Mouse (Mus musculus): ENCODE results near the gene Fam178b.

The Fam178b gene

GRCm38 (mm10) chr1:36566425-36566824 lies 116.6 kb downstream of the Fam178b start:
- no peak for DNase-seq (ENCODE audit: low read depth, low spot score)

- no peak for DNase-seq (ENCODE audit: low read depth, low spot score)
These were observed 118.9 kb downstream of the Fam178b start for GRCm38 (mm10) chr1:36564101-36564500.

- no peak for DNase-seq (ENCODE audit: low read depth, low spot score)
These were observed 119.4 kb downstream of the Fam178b start for GRCm38 (mm10) chr1:36563632-36564031.

- DNase-seq (ENCODE audit: low read depth, low spot score) = no peak
These were observed 119.8 kb downstream of the Fam178b start for GRCm38 (mm10) chr1:36563197-36563596.

GRCm38 (mm10) chr1:36562388-36562787 lies 120.6 kb downstream of the Fam178b start:
- no peak for DNase-seq (ENCODE audit: low read depth, low spot score)

- DNase-seq (ENCODE audit: low read depth, low spot score) = no peak
These were observed 122.1 kb downstream of the Fam178b start for GRCm38 (mm10) chr1:36560903-36561302.

- DNase-seq (ENCODE audit: low read depth, low spot score) = no peak
These were observed 123.1 kb downstream of the Fam178b start for GRCm38 (mm10) chr1:36559888-36560287.

GRCm38 (mm10) chr1:36559256-36559655 lies 123.7 kb downstream of the Fam178b start:
- no peak for DNase-seq (ENCODE audit: low read depth, low spot score)

GRCm38 (mm10) chr1:36558031-36558993 lies 124.7 kb downstream of the Fam178b start, which contains the start of gene Sema4c:
TSS of gene Sema4c (minus strand) at chr1:36558349.
- peak; percentile 75 for DNase-seq (ENCODE audit: low read depth, low spot score)

- DNase-seq (ENCODE audit: low read depth, low spot score) = peak; percentile 71
These were observed 125.4 kb downstream of the Fam178b start for GRCm38 (mm10) chr1:36557457-36558011.

GRCm38 (mm10) chr1:36556553-36557456 lies 126.2 kb downstream of the Fam178b start:
- peak; percentile 91 for DNase-seq (ENCODE audit: low read depth, low spot score)

GRCm38 (mm10) chr1:36555798-36556395 lies 127.1 kb downstream of the Fam178b start:
- DNase-seq (ENCODE audit: low read depth, low spot score) = no peak

GRCm38 (mm10) chr1:36554633-36555399 lies 128.2 kb downstream of the Fam178b start:
- DNase-seq (ENCODE audit: low read depth, low spot score) = no peak

- no peak for DNase-seq (ENCODE audit: low read depth, low spot score)
These were observed 130.5 kb downstream of the Fam178b start for GRCm38 (mm10) chr1:36552506-36552905.

GRCm38 (mm10) chr1:36551904-36552303 lies 131.1 kb downstream of the Fam178b start:
- no peak for DNase-seq (ENCODE audit: low read depth, low spot score)

GRCm38 (mm10) chr1:36550075-36550863 lies 132.7 kb downstream of the Fam178b start:
- DNase-seq (ENCODE audit: low read depth, low spot score) = no peak

- DNase-seq (ENCODE audit: low read depth, low spot score) = no peak
These were observed 133.5 kb downstream of the Fam178b start for GRCm38 (mm10) chr1:36549491-36549890.

GRCm38 (mm10) chr1:36548771-36549170 lies 134.2 kb downstream of the Fam178b start:
- no peak for DNase-seq (ENCODE audit: low read depth, low spot score)

GRCm38 (mm10) chr1:36547981-36548598 lies 134.9 kb downstream of the Fam178b start:
- no peak for DNase-seq (ENCODE audit: low read depth, low spot score)
